Mouse (Mus musculus) heart, embryonic 13.5 days (tissue): ENCODE measurements around the gene Rapgef6. TPM values are rescaled to one million over a fixed set of nuclear protein-coding genes. Genes with fewer than 3 reads are reported as not detected.

Experiments used
- ATAC-seq: fragments of 200-750 bp; cut with Nextera tagmentation; 2 replicates; pipeline ENCODE4 v1.8.0; 2017; ENCODE audit warnings: moderate TSS enrichment; ENCODE audit not compliant: insufficient number of reproducible peaks, low FRiP score, low TSS enrichment; ENCODE audit errors: extremely low read depth
- H3K27ac ChIP-seq: fragments of 300-500 bp; sonication (generic); replicated peaks from 2 replicates; pipeline ENCODE4 v1.5.1; 2015; ENCODE audit warnings: moderate library complexity, mild to moderate bottlenecking, inconsistent platforms
- H3K27me3 ChIP-seq: fragments of 300-500 bp; sonication (generic); replicated peaks from 2 replicates; pipeline ENCODE4 v1.6.1; 2015; ENCODE audit warnings: mild to moderate bottlenecking, inconsistent platforms
- H3K36me3 ChIP-seq: fragments of 300-500 bp; sonication (generic); 2 replicates; pipeline ENCODE4 v1.6.1; 2015; ENCODE audit warnings: mild to moderate bottlenecking, inconsistent platforms
- H3K4me1 ChIP-seq: fragments of 300-500 bp; sonication (generic); 2 replicates; pipeline ENCODE4 v1.6.1; 2015; ENCODE audit warnings: inconsistent platforms
- H3K4me2 ChIP-seq: fragments of 300-500 bp; sonication (generic); 2 replicates; pipeline ENCODE4 v1.6.1; 2015; ENCODE audit warnings: inconsistent platforms, mild to moderate bottlenecking, moderate library complexity
- H3K4me3 ChIP-seq: fragments of 300-500 bp; sonication (generic); 2 replicates; pipeline ENCODE4 v1.5.1; 2015; ENCODE audit warnings: moderate library complexity, mild to moderate bottlenecking, inconsistent platforms
- H3K9ac ChIP-seq: fragments of 300-500 bp; sonication (generic); 2 replicates; pipeline ENCODE4 v1.6.1; 2015; ENCODE audit warnings: inconsistent platforms, mild to moderate bottlenecking, moderate library complexity
- H3K9me3 ChIP-seq: fragments of 300-500 bp; sonication (generic); 2 replicates; pipeline ENCODE4 v1.6.1; 2016; ENCODE audit warnings: inconsistent platforms
- WGBS: fragments of 180-500 bp; shearing (Covaris S2); methylation state at CpG from one replicate; pipeline ENCODE4 v1.1.7; 2015; ENCODE audit warnings: mixed read lengths; 5-methylcytosine and 5-hydroxymethylcytosine counted together
- polyA plus RNA-seq: library from polyadenylated mRNA; unstranded; fragments of >200 nt; fragmentation: Nextera tagmentation; extraction: Ambion mirVana; gene quantifications from 2 replicates; pipeline ENCODE4 v1.2.1, GENCODE M21; 2015

Gene Rapgef6
- polyA plus RNA-seq: 24.0 and 24.8 TPM in 2 replicates

GRCm38 (mm10) chr11:54522529-54523430, at the start of gene Rapgef6:
TSS of gene Rapgef6 (plus strand) at chr11:54522847.
- no peaks in the 10 kb centered on the region for H3K36me3 ChIP-seq
- H3K4me1 ChIP-seq: peaks cover 47% of the 10 kb centered on the region
- H3K27ac ChIP-seq: peak within 1 kb of the TSS; percentile 98
- H3K9ac ChIP-seq: peak within 1 kb of the TSS; percentile 95
- no peaks in the 10 kb centered on the region for H3K9me3 ChIP-seq
- under 1% methylated on average over 73 of the region's 73 CpGs for WGBS
- peak within 1 kb of the TSS; percentile 87 for H3K4me2 ChIP-seq
- ATAC-seq: peak; percentile 94
- H3K27me3 ChIP-seq: no peaks in the 10 kb centered on the region
- peak within 1 kb of the TSS; percentile 87 for H3K4me3 ChIP-seq

GRCm38 (mm10) chr11:54478414-54478813, 44.2 kb upstream of the Rapgef6 start:
- Histone ChIP-seq H3K9me3 (no peaks in the 10 kb centered on the region), H3K4me2 (no peak overlapping the region), H3K9ac (no peak overlapping the region), H3K4me1 (no peaks in the 10 kb centered on the region), H3K27me3 (no peaks in the 10 kb centered on the region), H3K36me3 (peaks cover 27% of the 10 kb centered on the region), H3K4me3 (no peak overlapping the region), H3K27ac (no peak overlapping the region)
- 68% methylated on average over 1 of the region's 1 CpGs for whole genome bisulfite sequencing
- ATAC-seq: no peak

GRCm38 (mm10) chr11:54486041-54486440, 36.6 kb upstream of the Rapgef6 start:
- no peaks in the 10 kb centered on the region for H3K27me3 ChIP-seq
- H3K36me3 ChIP-seq: peaks cover 14% of the 10 kb centered on the region
- no peak overlapping the region for H3K4me2 ChIP-seq
- 87% methylated on average over 3 of the region's 3 CpGs for WGBS
- no peak overlapping the region for H3K4me3 ChIP-seq
- H3K9ac ChIP-seq: no peak overlapping the region
- no peak for ATAC-seq
- H3K4me1 ChIP-seq: peaks cover 6% of the 10 kb centered on the region; the same call in 1 of the 2 replicates
- no peak overlapping the region for H3K27ac ChIP-seq
- H3K9me3 ChIP-seq: no peaks in the 10 kb centered on the region

- H3K9me3 ChIP-seq: no peaks in the 10 kb centered on the region
- H3K9ac ChIP-seq: no peak overlapping the region
- H3K27ac ChIP-seq: no peak overlapping the region
- no peak for ATAC-seq
- H3K4me2 ChIP-seq: no peak overlapping the region
- 0 out of 2 replicates have a peak, but pooled peaks cover 3% of the 10 kb centered on the region for H3K4me1 ChIP-seq
- H3K36me3 ChIP-seq: peaks cover 34% of the 10 kb centered on the region
- no peaks in the 10 kb centered on the region for H3K27me3 ChIP-seq
- WGBS: 93% methylated on average over 1 of the region's 1 CpGs
- H3K4me3 ChIP-seq: no peak overlapping the region
Measured at GRCm38 (mm10) chr11:54491946-54492558, 30.6 kb upstream of the Rapgef6 start.

- no peak for ATAC-seq
- Histone ChIP-seq H3K4me2 (no peak overlapping the region), H3K4me1 (0 out of 2 replicates have a peak, but pooled peaks cover 3% of the 10 kb centered on the region), H3K27ac (no peak overlapping the region), H3K36me3 (peaks cover 34% of the 10 kb centered on the region), H3K9me3 (no peaks in the 10 kb centered on the region), H3K27me3 (no peaks in the 10 kb centered on the region), H3K9ac (no peak overlapping the region), H3K4me3 (no peak overlapping the region)
- WGBS: 81% methylated on average over 4 of the region's 4 CpGs
Measured at GRCm38 (mm10) chr11:54492559-54492958, 30.1 kb upstream of the Rapgef6 start.

GRCm38 (mm10) chr11:54499838-54500237, 22.8 kb upstream of the Rapgef6 start:
- no peaks in the 10 kb centered on the region for H3K27me3 ChIP-seq
- H3K4me3 ChIP-seq: no peak overlapping the region
- no peaks in the 10 kb centered on the region for H3K9me3 ChIP-seq
- no peak overlapping the region for H3K27ac ChIP-seq
- no peak for ATAC-seq
- H3K36me3 ChIP-seq: peaks cover 50% of the 10 kb centered on the region
- H3K4me1 ChIP-seq: peaks cover 15% of the 10 kb centered on the region
- WGBS: 75% methylated on average over 5 of the region's 5 CpGs
- no peak overlapping the region for H3K9ac ChIP-seq
- no peak overlapping the region for H3K4me2 ChIP-seq

- no peak for ATAC-seq
- H3K36me3 ChIP-seq: peaks cover 63% of the 10 kb centered on the region
- no peak overlapping the region for H3K9ac ChIP-seq
- 0 out of 2 replicates have a peak overlapping the region, but pooled peaks have one; percentile 1 for H3K27ac ChIP-seq
- H3K9me3 ChIP-seq: no peaks in the 10 kb centered on the region
- no peak overlapping the region for H3K4me3 ChIP-seq
- H3K4me1 ChIP-seq: peaks cover 15% of the 10 kb centered on the region
- H3K27me3 ChIP-seq: no peaks in the 10 kb centered on the region
- 49% methylated on average over 4 of the region's 4 CpGs for WGBS
- no peak overlapping the region for H3K4me2 ChIP-seq
Measured at GRCm38 (mm10) chr11:54502546-54503245, 20.0 kb upstream of the Rapgef6 start.

- H3K9ac ChIP-seq: no peak overlapping the region
- H3K36me3 ChIP-seq: peaks cover 34% of the 10 kb centered on the region
- no peak overlapping the region for H3K27ac ChIP-seq
- H3K4me1 ChIP-seq: no peaks in the 10 kb centered on the region
- H3K4me2 ChIP-seq: no peak overlapping the region
- H3K9me3 ChIP-seq: no peaks in the 10 kb centered on the region
- ATAC-seq: no peak
- no peaks in the 10 kb centered on the region for H3K27me3 ChIP-seq
- H3K4me3 ChIP-seq: no peak overlapping the region
Measured at GRCm38 (mm10) chr11:54513584-54513983, 9.1 kb upstream of the Rapgef6 start.

- no peaks in the 10 kb centered on the region for H3K27me3 ChIP-seq
- WGBS: 2% methylated on average over 18 of the region's 18 CpGs
- H3K36me3 ChIP-seq: no peaks in the 10 kb centered on the region
- no peaks in the 10 kb centered on the region for H3K9me3 ChIP-seq
- peaks cover 45% of the 10 kb centered on the region for H3K4me1 ChIP-seq
- H3K4me3 ChIP-seq: peak overlapping the region; percentile 87
- H3K9ac ChIP-seq: peak overlapping the region; percentile 90
- peak overlapping the region; percentile 98 for H3K27ac ChIP-seq
- ATAC-seq: no peak
- peak overlapping the region; percentile 87 for H3K4me2 ChIP-seq
Measured at GRCm38 (mm10) chr11:54521927-54522528, 619 bp upstream of the Rapgef6 start.

GRCm38 (mm10) chr11:54523431-54524001, 869 bp downstream of the Rapgef6 start:
- WGBS: 13% methylated on average over 10 of the region's 10 CpGs
- peaks cover 47% of the 10 kb centered on the region for H3K4me1 ChIP-seq
- H3K27me3 ChIP-seq: no peaks in the 10 kb centered on the region

More at GRCm38 (mm10) chr11:54523431-54524001, 869 bp downstream of the Rapgef6 start:
- Histone ChIP-seq H3K4me2 (peak overlapping the region; percentile 79), H3K27ac (peak overlapping the region; percentile 97), H3K9ac (peak overlapping the region; percentile 95), H3K9me3 (no peaks in the 10 kb centered on the region), H3K36me3 (no peaks in the 10 kb centered on the region), H3K4me3 (peak overlapping the region; percentile 87)
- no peak for ATAC-seq
